Mouse (Mus musculus) small intestine, adult 2 months (tissue): ENCODE results near the gene Smok3a. TPM values are rescaled to one million over a fixed set of nuclear protein-coding genes. Genes with fewer than 3 reads are reported as not detected.

ENCODE experiments used
- H3K27ac ChIP-seq: fragments of 200-500 bp; 2 replicates; pipeline ENCODE4 v1.5.1; 2012; ENCODE audit warnings: low read depth, low read length, control low read depth, inconsistent platforms; ENCODE audit not compliant: insufficient read depth
- H3K27me3 ChIP-seq: fragments of 200-500 bp; 2 replicates; pipeline ENCODE4 v1.6.1; 2012; ENCODE audit warnings: mild to moderate bottlenecking, moderate library complexity, low read length, inconsistent platforms; ENCODE audit not compliant: control insufficient read depth, insufficient read depth
- H3K36me3 ChIP-seq: fragments of 200-500 bp; 2 replicates; pipeline ENCODE4 v1.6.1; 2012; ENCODE audit warnings: mild to moderate bottlenecking, low read length, control low read depth, inconsistent platforms; ENCODE audit not compliant: control insufficient read depth, insufficient read depth
- H3K4me1 ChIP-seq: fragments of 200-500 bp; 2 replicates; pipeline ENCODE4 v1.6.1; 2012; ENCODE audit warnings: low read length, inconsistent platforms, mixed read lengths; ENCODE audit not compliant: control insufficient read depth, insufficient read depth, insufficient read length
- H3K4me3 ChIP-seq: fragments of 200-500 bp; 2 replicates; pipeline ENCODE4 v1.5.1; 2012; ENCODE audit warnings: low read depth, mild to moderate bottlenecking, control low read depth, inconsistent platforms, low read length, moderate library complexity
- CTCF ChIP-seq: fragments of 200-500 bp; IDR thresholded peaks from 2 replicates; pipeline ENCODE4 v1.5.1; 2012; ENCODE audit warnings: low read depth, mild to moderate bottlenecking, control low read depth, inconsistent platforms, low read length, moderate library complexity, mixed read lengths; ENCODE audit not compliant: insufficient replicate concordance, insufficient read length; ENCODE audit errors: extremely low read depth
- POLR2A ChIP-seq: fragments of 200-500 bp; IDR thresholded peaks from 2 replicates; pipeline ENCODE4 v1.6.1; 2012; ENCODE audit warnings: low read depth, mild to moderate bottlenecking, control low read depth, inconsistent platforms, low read length, moderate library complexity
- WGBS: fragments of 180-500 bp; shearing (Covaris S2); methylation state at CpG from one replicate; pipeline ENCODE4 v1.1.7; 2018; 5-methylcytosine and 5-hydroxymethylcytosine counted together
- polyA plus RNA-seq: library from polyadenylated mRNA; depleted of rRNA; stranded (reverse); fragments of >200 nt; gene quantifications from 2 replicates; pipeline ENCODE4 v1.2.3, GENCODE M21; 2012; rRNA removed

Smok3a gene
- polyA plus RNA-seq, 1 experiment = not detected

GRCm38 (mm10) chr5:138075684-138076083 is 54.6 kb downstream of the Smok3a start:
- H3K4me3 ChIP-seq = no peak overlapping the region
- H3K27ac ChIP-seq = no peak overlapping the region
- TF ChIP-seq CTCF (no peak), POLR2A (no peak)
- 72% methylated on average over 3 of the region's 3 CpGs for WGBS
- H3K27me3 ChIP-seq = no peaks in the 10 kb centered on the region
- no peaks in the 10 kb centered on the region for H3K36me3 ChIP-seq
- no peaks in the 10 kb centered on the region for H3K4me1 ChIP-seq

- H3K4me1 ChIP-seq = no peaks in the 10 kb centered on the region
- no peaks in the 10 kb centered on the region for H3K36me3 ChIP-seq
- no peak overlapping the region for H3K4me3 ChIP-seq
- TF ChIP-seq POLR2A = no peak
- TF ChIP-seq CTCF = no peak
- no peaks in the 10 kb centered on the region for H3K27me3 ChIP-seq
- 58% methylated on average over 2 of the region's 2 CpGs for WGBS
- H3K27ac ChIP-seq = no peak overlapping the region
Observed at GRCm38 (mm10) chr5:138076148-138076547, 55.1 kb downstream of the Smok3a start.

- H3K4me1 ChIP-seq = peaks cover 2% of the 10 kb centered on the region; the same call in 1 of the 2 replicates
- H3K27ac ChIP-seq = no peak overlapping the region
- no peaks in the 10 kb centered on the region for H3K36me3 ChIP-seq
- no peaks in the 10 kb centered on the region for H3K27me3 ChIP-seq
- TF ChIP-seq CTCF = no peak
- TF ChIP-seq POLR2A = no peak
- H3K4me3 ChIP-seq = no peak overlapping the region
- WGBS = 79% methylated on average over 5 of the region's 5 CpGs
Observed at GRCm38 (mm10) chr5:138080456-138080855, 59.4 kb downstream of the Smok3a start.

GRCm38 (mm10) chr5:138081446-138081845 is 60.4 kb downstream of the Smok3a start:
- H3K4me1 ChIP-seq = peaks cover 2% of the 10 kb centered on the region; the same call in 1 of the 2 replicates
- no peaks in the 10 kb centered on the region for H3K27me3 ChIP-seq
- 90% methylated on average over 9 of the region's 9 CpGs for WGBS
- no peaks in the 10 kb centered on the region for H3K36me3 ChIP-seq
- no peak for TF ChIP-seq POLR2A
- no peak for TF ChIP-seq CTCF
- no peak overlapping the region for H3K4me3 ChIP-seq
- no peak overlapping the region for H3K27ac ChIP-seq

GRCm38 (mm10) chr5:138083318-138083900 is 62.3 kb downstream of the Smok3a start:
- peaks cover 3% of the 10 kb centered on the region; the same call in 1 of the 2 replicates for H3K36me3 ChIP-seq
- no peak overlapping the region for H3K4me3 ChIP-seq
- no peak for TF ChIP-seq CTCF
- H3K27ac ChIP-seq = no peak overlapping the region
- H3K27me3 ChIP-seq = no peaks in the 10 kb centered on the region
- 38% methylated on average over 2 of the region's 2 CpGs for WGBS
- peaks cover 8% of the 10 kb centered on the region; the same call in 1 of the 2 replicates for H3K4me1 ChIP-seq

GRCm38 (mm10) chr5:138083936-138084335 is 62.9 kb downstream of the Smok3a start:
- 86% methylated on average over 2 of the region's 2 CpGs for WGBS
- no peak overlapping the region for H3K27ac ChIP-seq

More at GRCm38 (mm10) chr5:138083936-138084335, 62.9 kb downstream of the Smok3a start:
- Histone ChIP-seq H3K4me3 (no peak overlapping the region), H3K4me1 (peaks cover 11% of the 10 kb centered on the region; the same call in 1 of the 2 replicates), H3K27me3 (no peaks in the 10 kb centered on the region), H3K36me3 (peaks cover 3% of the 10 kb centered on the region; the same call in 1 of the 2 replicates)
- TF ChIP-seq CTCF (no peak), POLR2A (no peak)

Other genes with a start within 250 kb of the Smok3a start
- gene Ppp1r35, start 242.4 kb upstream of the Smok3a start, polyA plus RNA-seq = 40.0 and 75.4 TPM in 2 replicates
- gene Mepce, start 233.6 kb upstream of the Smok3a start, polyA plus RNA-seq = 11.0 and 41.7 TPM in 2 replicates
- 0.25 and 0.39 TPM in 2 replicates for gene Zcwpw1, start 233.5 kb upstream of the Smok3a start, polyA plus RNA-seq
- 4.3 and 5.0 TPM in 2 replicates for gene Pilra, start 185.0 kb upstream of the Smok3a start, polyA plus RNA-seq
- 4.8 and 5.4 TPM in 2 replicates for gene Pilrb1, start 163.2 kb upstream of the Smok3a start, polyA plus RNA-seq
- gene Pilrb2, start 149.4 kb upstream of the Smok3a start, polyA plus RNA-seq = 3.7 and 5.2 TPM in 2 replicates
- gene Cyp3a13, start 99.6 kb upstream of the Smok3a start, polyA plus RNA-seq = 19.2 and 46.0 TPM in 2 replicates
- gene Gjc3, start 58.2 kb upstream of the Smok3a start, polyA plus RNA-seq = 0.04 and 0.08 TPM in 2 replicates
- gene Azgp1, start 39.7 kb upstream of the Smok3a start, polyA plus RNA-seq = 0.15 TPM in 1 of 2 replicates, not detected in the other
- gene Smok3b, start 168 bp downstream of the Smok3a start, polyA plus RNA-seq = not detected in 2 replicates
- gene Smok3c, start 31.9 kb downstream of the Smok3a start, polyA plus RNA-seq = not detected in 2 replicates
- 0.63 and 1.4 TPM in 2 replicates for gene Zkscan1, start 63.8 kb downstream of the Smok3a start, polyA plus RNA-seq
- 2.5 and 3.2 TPM in 2 replicates for gene Zscan21, start 95.6 kb downstream of the Smok3a start, polyA plus RNA-seq
- 0.28 and 0.81 TPM in 2 replicates for gene Zfp113, start 134.5 kb downstream of the Smok3a start, polyA plus RNA-seq
- 32.7 and 61.2 TPM in 2 replicates for gene Cops6, start 139.8 kb downstream of the Smok3a start, polyA plus RNA-seq
- gene Ap4m1, start 150.7 kb downstream of the Smok3a start, polyA plus RNA-seq = 11.0 and 18.3 TPM in 2 replicates
- 10.8 and 25.2 TPM in 2 replicates for gene Mcm7, start 151.2 kb downstream of the Smok3a start, polyA plus RNA-seq
- gene Taf6, start 166.2 kb downstream of the Smok3a start, polyA plus RNA-seq = 25.5 and 46.4 TPM in 2 replicates
- gene Cnpy4, start 166.2 kb downstream of the Smok3a start, polyA plus RNA-seq = 0.39 and 1.5 TPM in 2 replicates
- gene Mblac1, start 173.1 kb downstream of the Smok3a start, polyA plus RNA-seq = 2.4 and 3.0 TPM in 2 replicates
- gene Nxpe5, start 204.6 kb downstream of the Smok3a start, polyA plus RNA-seq = 0.61 and 0.70 TPM in 2 replicates
- gene Lamtor4, start 234.2 kb downstream of the Smok3a start, polyA plus RNA-seq = 87.3 and 168 TPM in 2 replicates
- 34.7 and 56.7 TPM in 2 replicates for gene BC037034, start 242.8 kb downstream of the Smok3a start, polyA plus RNA-seq